Mouse (Mus musculus) cerebellum, adult 2 months (tissue): ENCODE data around the gene Mical3.

Experiments
- CTCF ChIP-seq: fragments of 200-500 bp; IDR thresholded peaks from 2 replicates; pipeline ENCODE4 v1.5.1; 2011; ENCODE audit warnings: low read depth, mild to moderate bottlenecking, control low read depth, low read length, moderate library complexity, borderline replicate concordance; ENCODE audit not compliant: insufficient read depth
- POLR2A ChIP-seq: fragments of 200-500 bp; IDR thresholded peaks from 2 replicates; pipeline ENCODE4 v1.6.1; 2011; ENCODE audit warnings: low read length, control low read depth, borderline replicate concordance; ENCODE audit not compliant: insufficient read depth

- no peak for TF ChIP-seq CTCF
- no peak for TF ChIP-seq POLR2A
Observed at GRCm38 (mm10) chr6:120894524-120894923, 236.3 kb downstream of the Mical3 start.
